Mouse (Mus musculus) hindbrain, embryonic 14.5 days (tissue): ENCODE results near the gene Vmn2r98. TPM values are rescaled to one million over a fixed set of nuclear protein-coding genes. Genes with fewer than 3 reads are reported as not detected.
"Not testable (repeated sequence)": the region's sequence is repeated elsewhere in the genome, so short reads cannot be mapped to it uniquely, and the experiment has no call there.

Experiments
- ATAC-seq: fragments of 200-750 bp; cut with Nextera tagmentation; 2 replicates; pipeline ENCODE4 v1.8.0; 2017; ENCODE audit warnings: moderate number of reproducible peaks, mild to moderate bottlenecking, moderate TSS enrichment, moderate library complexity; ENCODE audit not compliant: low FRiP score
- DNase-seq: peaks from one replicate; pipeline ENCODE4 v3.0.0-alpha.2; 2015; ENCODE audit warnings: low spot score
- H3K27ac ChIP-seq: fragments of 300-500 bp; sonication (generic); 2 replicates; pipeline ENCODE4 v1.5.1; 2014; ENCODE audit warnings: mild to moderate bottlenecking, moderate library complexity
- H3K27me3 ChIP-seq: fragments of 300-500 bp; sonication (generic); 2 replicates; pipeline ENCODE4 v1.6.1; 2014; ENCODE audit warnings: mild to moderate bottlenecking, low read length, mixed read lengths; ENCODE audit not compliant: control insufficient read depth, insufficient read depth
- H3K36me3 ChIP-seq: fragments of 300-500 bp; sonication (generic); replicated peaks from 2 replicates; pipeline ENCODE4 v1.6.1; 2014; ENCODE audit not compliant: control insufficient read depth, insufficient read depth
- H3K4me1 ChIP-seq: fragments of 300-500 bp; sonication (generic); replicated peaks from 2 replicates; pipeline ENCODE4 v1.6.1; 2014; ENCODE audit warnings: antibody characterized with exemption, low read length, mixed read lengths; ENCODE audit not compliant: control insufficient read depth, insufficient read depth
- H3K4me2 ChIP-seq: fragments of 300-500 bp; sonication (generic); replicated peaks from 2 replicates; pipeline ENCODE4 v1.6.1; 2014; ENCODE audit warnings: mild to moderate bottlenecking, moderate library complexity
- H3K4me3 ChIP-seq: fragments of 300-500 bp; sonication (generic); replicated peaks from 2 replicates; pipeline ENCODE4 v1.5.1; 2014; ENCODE audit warnings: mild to moderate bottlenecking, low read length
- H3K9ac ChIP-seq: fragments of 300-500 bp; sonication (generic); 2 replicates; pipeline ENCODE4 v1.6.1; 2014
- H3K9me3 ChIP-seq: fragments of 300-500 bp; sonication (generic); 2 replicates; pipeline ENCODE4 v1.6.1; 2016; ENCODE audit warnings: low read length; ENCODE audit not compliant: control insufficient read depth
- WGBS: fragments of 180-500 bp; shearing (Covaris S2); extraction: QIAGEN DNeasy Blood & Tissue Kit; methylation state at CpG from one replicate; pipeline ENCODE4 v1.1.7; 2014; 5-methylcytosine and 5-hydroxymethylcytosine counted together
- polyA plus RNA-seq: library from polyadenylated mRNA; unstranded; fragments of >200 nt; fragmentation: Nextera tagmentation; extraction: Ambion mirVana; gene quantifications from 2 replicates; pipeline ENCODE4 v1.2.1, GENCODE M21; 2014

Gene Vmn2r98
- polyA plus RNA-seq, result not detected in 2 replicates

- not testable (repeated sequence) for H3K9ac ChIP-seq, H3K27me3 ChIP-seq, H3K4me2 ChIP-seq, H3K27ac ChIP-seq, H3K9me3 ChIP-seq, ATAC-seq, H3K4me1 ChIP-seq, H3K36me3 ChIP-seq, H3K4me3 ChIP-seq, DNase-seq
Measured at GRCm38 (mm10) chr17:19053160-19053559, at the start of gene Vmn2r98. Vmn2r98 (plus strand) TSS chr17:19053460.

- H3K4me1 ChIP-seq, DNase-seq, H3K9ac ChIP-seq, H3K36me3 ChIP-seq, H3K4me3 ChIP-seq, H3K27ac ChIP-seq, H3K4me2 ChIP-seq, ATAC-seq, H3K27me3 ChIP-seq: not testable (repeated sequence)
- H3K9me3 ChIP-seq, result peaks cover 35% of the 10 kb centered on the region; the same call in 1 of the 2 replicates
- WGBS, result 56% methylated on average over 1 of the region's 1 CpGs
Measured at GRCm38 (mm10) chr17:19031441-19031840, 21.8 kb upstream of the Vmn2r98 start.

- ATAC-seq, result no peak
- Histone ChIP-seq H3K27me3 (no peaks in the 10 kb centered on the region), H3K4me2 (no peak overlapping the region), H3K9ac (no peak overlapping the region), H3K36me3 (no peaks in the 10 kb centered on the region), H3K4me1 (no peaks in the 10 kb centered on the region), H3K4me3 (no peak overlapping the region), H3K27ac (no peak overlapping the region), H3K9me3 (peaks cover 30% of the 10 kb centered on the region; the same call in 1 of the 2 replicates)
- DNase-seq, result no peak
- 83% methylated on average over 2 of the region's 2 CpGs for WGBS
Measured at GRCm38 (mm10) chr17:19031962-19032361, 21.3 kb upstream of the Vmn2r98 start.

- Histone ChIP-seq H3K9ac (no peak overlapping the region), H3K27ac (no peak overlapping the region), H3K9me3 (peaks cover 35% of the 10 kb centered on the region; the same call in 1 of the 2 replicates), H3K4me2 (no peak overlapping the region), H3K4me1 (no peaks in the 10 kb centered on the region), H3K36me3 (no peaks in the 10 kb centered on the region), H3K27me3 (no peaks in the 10 kb centered on the region), H3K4me3 (no peak overlapping the region)
- DNase-seq (no peak), ATAC-seq (no peak)
- 68% methylated on average over 3 of the region's 3 CpGs for WGBS
Measured at GRCm38 (mm10) chr17:19032721-19033120, 20.5 kb upstream of the Vmn2r98 start.

Other genes with a start within 250 kb of the Vmn2r98 start
- 0.05 TPM in 2 replicates for gene Vmn2r97, start 139.2 kb upstream of the Vmn2r98 start, polyA plus RNA-seq